Mouse (Mus musculus) kidney, adult 8-10 months (tissue): Measurements from ENCODE around the gene Gm49368.

ENCODE experiments used
- DNase-seq, 2 experiments: peaks; one replicate each; pipeline ENCODE4 v3.0.0; 2022

Gene Gm49368

GRCm38 (mm10) chr7:128057860-128058259 is 4.6 kb upstream of the Gm49368 start:
- DNase-seq: no peak

DNA sequence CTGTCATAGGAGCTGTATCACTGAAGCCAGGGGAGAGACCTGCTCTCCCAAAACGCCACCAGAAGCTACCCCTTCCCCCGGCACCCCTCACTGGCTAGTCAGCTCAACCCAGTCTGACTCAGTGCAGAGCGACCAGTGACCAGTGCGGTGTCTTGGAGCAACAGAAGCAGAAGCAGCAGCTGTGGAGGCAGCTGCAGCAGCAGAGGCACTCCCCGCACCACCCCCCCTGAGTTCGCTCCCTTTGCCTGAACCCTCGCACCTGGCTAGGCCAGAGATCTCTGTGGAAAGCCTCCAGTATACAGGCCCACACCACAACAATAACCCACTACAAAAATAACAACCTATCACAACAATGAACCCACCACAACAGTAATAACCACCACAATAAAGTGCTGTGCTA is 3.9 kb upstream of the Gm49368 start:
- no peak for DNase-seq

GRCm38 (mm10) chr7:128059091-128059490 is 3.4 kb upstream of the Gm49368 start:
- no peak for DNase-seq

DNA sequence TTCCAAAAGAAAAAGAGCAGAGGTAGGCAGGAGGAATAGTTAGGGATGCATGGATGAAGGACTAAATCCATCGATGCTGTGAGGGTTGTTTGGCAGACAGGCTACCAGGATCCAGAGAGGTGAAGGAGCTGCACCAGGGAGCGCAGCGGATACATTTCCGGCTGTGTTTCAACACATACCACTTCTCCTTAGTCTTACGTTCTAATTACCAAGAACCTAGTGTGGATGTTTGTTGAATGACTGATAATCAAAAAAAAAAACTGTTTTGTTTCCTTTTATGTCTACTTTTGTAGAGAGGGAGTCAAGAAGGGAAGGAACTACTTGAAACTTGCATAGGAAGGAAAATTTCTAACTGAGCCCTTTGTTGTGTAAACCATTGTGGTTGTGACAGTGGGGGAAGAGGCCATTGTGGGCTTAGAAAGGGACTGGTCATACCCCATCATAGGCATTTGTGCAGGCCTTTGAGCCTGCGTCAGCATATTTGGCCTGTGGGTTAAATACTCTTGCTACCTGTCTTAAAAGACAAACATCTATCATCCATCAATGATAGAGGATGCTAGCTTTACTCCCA is 813 bp downstream of the Gm49368 start:
- no peak for DNase-seq

- no peak for DNase-seq
Observed at GRCm38 (mm10) chr7:128065547-128065946, 3.1 kb downstream of the Gm49368 start.

DNA sequence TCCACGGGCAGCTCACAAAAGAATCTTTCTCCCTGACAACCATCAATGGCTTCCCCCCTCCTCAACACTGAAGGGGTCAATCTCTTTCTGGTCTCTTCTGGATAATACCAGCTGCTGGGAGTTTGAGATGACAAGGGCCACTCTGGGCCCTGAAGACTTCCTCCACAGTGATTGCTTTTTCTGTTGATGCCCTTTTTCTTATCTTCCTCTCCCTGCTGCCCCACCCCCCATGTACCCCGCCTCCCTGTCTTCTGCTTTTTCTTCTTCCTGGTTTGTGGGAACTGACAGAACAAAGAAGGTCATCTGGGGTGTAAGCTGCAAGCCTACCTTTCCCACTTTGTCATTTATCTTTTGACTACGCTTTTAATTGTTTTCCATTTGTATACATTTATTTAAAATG is 5.4 kb downstream of the Gm49368 start:
- DNase-seq: no peak

DNA sequence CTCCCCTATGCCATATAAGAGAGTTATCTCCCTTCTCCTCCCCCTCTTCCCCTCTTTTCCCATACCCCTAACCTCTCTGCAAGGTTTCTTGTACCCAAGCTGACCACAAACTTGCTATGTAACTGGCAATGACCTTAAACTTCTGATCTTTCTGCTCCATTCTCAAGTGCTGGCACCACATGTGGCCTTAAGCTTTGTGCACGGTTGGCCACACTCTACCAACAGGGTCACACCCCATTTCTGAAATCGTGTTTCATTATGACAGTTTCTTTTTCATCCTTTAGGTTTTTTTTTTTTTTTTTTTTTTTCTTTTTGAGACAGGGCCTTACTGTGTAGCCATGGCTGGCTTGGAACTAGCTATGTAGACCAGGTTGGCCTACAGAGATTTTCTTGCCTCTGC is 7.4 kb downstream of the Gm49368 start:
- DNase-seq: no peak

DNA sequence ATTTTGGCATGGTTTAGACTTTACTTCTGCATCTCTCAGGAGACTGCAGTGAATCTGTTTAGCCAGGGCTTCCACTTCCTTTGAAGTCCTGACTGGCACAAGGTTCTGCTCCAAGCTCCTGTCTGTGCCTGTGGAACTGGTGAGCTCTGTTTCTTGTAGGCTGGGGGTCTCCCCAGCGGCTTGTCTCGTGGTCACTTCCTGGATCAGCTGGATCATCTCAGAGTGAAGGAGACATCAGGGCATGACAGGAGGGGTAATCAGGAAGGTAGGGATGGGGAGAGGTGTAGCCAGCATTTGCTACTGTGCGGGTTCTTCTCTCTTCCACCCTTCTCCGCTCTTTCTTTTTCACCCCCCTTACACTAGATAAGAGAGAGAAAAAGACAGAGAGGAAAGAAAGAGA is 9.3 kb downstream of the Gm49368 start:
- no peak for DNase-seq

DNA sequence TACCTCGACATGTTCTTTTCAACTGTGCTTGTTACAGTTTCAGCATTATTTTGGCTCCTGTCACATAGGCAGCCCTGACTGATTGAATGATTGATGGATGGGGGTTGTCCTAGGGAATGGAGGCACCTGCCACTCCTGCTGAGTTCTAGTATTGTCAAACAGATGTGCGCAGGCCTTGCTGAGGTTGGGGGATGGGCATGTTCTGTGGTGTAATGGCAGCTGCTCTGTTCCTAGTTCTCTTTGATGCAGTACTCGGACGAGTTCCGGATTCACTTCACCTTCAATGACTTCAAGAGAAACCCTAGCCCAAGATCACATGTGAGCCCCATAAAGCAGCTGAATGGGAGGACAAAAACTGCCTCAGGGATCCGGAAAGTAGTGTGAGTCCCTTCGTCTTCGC is 17.5 kb downstream of the Gm49368 start:
- DNase-seq: no peak

GRCm38 (mm10) chr7:128089141-128089540 is 26.7 kb downstream of the Gm49368 start:
- DNase-seq: no peak

- no peak for DNase-seq
Observed at GRCm38 (mm10) chr7:128098135-128098534, 35.7 kb downstream of the Gm49368 start.

- DNase-seq: no peak
Observed at GRCm38 (mm10) chr7:128100742-128101357, 38.4 kb downstream of the Gm49368 start.

DNA sequence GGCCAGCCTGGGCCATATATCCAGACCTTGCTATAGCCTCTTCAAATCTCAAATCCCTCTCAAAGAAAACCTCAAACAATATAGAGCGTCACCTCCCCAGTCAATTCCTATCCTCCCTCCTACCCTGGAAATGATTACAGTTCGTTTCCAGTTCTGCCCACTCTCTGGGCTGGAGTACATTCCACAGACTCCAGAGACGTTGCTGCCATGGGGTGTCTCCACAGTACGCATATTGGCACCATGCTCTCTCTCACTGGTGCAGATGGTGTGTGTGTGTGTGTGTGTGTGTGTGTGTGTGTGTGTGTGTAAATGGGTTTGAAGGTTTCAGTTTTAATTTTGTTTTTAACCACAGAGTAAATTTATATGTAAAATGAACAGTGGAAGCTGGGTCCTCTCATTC is 42.8 kb downstream of the Gm49368 start:
- no peak for DNase-seq

DNA sequence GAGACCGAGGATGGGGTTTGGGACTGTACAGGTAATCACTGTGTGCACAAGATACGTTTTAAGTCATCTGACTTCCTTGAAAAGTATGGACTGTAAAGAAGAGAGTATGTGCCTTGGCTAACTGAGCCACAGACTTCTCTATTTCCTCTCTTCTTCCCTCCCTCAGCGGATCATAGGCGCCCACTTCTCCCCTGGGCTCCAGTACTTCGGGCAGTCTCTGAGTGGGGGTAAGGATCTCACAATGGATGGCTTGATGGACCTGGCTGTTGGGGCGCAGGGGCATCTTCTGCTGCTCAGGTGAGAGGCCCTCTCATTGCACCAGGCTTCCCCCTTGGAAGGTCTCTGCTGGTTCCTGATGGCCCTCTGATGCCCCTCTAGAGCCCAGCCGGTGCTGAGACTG is 45.0 kb downstream of the Gm49368 start:
- DNase-seq: no peak

DNA sequence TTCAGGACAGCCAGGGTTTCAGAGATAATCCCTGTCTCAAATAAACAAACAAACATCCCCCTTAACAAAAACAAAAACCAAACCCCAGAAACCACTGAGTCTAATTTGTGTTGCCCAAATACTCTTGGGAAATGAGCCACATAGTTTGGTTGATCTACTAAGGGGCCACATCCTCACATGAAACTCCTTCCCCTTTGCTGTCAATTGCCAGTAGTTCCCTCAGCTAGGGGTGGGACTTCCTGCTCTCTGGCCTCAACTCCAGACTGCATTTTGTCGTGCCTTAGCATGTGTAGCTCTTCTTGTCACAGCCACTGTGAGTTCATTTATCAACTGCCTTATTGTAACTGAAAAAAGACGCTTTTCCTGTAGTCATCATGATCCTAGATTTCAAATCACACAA is 47.8 kb downstream of the Gm49368 start:
- no peak for DNase-seq

- DNase-seq: no peak
Observed at GRCm38 (mm10) chr7:128112131-128112530, 49.6 kb downstream of the Gm49368 start.

DNA sequence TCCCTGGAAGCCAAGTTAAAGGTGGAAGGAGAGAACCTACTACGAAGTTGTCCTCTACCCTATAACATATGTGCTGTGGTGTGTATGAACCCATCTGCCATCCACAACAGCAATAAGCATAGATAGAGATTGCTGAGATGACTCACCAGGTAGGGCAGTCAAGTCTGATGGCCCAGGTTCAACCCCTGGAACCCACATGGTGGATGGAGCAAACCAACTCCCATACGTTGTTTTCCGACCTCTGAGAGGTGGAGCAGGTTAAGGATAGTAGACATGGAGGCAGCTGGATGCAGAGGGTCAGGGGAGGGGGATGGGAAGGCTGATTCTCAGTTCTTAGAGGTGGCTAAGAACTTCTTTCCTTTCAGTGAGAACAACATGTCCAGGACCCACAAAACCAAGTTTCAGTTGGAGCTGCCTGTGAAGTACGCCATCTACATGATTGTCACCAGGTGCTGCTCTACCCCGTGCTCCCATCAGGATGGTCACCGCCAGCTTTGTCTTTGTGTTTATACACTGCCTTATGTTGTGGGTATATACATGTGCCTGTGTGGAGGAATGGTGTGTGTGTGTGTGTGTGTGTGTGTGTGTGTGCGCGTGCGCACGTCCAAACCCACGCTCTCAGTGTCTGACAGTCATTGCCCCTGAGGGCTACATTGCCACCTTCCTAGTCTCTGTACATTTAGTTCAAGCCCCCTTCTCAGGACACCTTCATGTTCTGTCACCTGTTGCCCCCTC is 52.1 kb downstream of the Gm49368 start:
- DNase-seq: no peak

DNA sequence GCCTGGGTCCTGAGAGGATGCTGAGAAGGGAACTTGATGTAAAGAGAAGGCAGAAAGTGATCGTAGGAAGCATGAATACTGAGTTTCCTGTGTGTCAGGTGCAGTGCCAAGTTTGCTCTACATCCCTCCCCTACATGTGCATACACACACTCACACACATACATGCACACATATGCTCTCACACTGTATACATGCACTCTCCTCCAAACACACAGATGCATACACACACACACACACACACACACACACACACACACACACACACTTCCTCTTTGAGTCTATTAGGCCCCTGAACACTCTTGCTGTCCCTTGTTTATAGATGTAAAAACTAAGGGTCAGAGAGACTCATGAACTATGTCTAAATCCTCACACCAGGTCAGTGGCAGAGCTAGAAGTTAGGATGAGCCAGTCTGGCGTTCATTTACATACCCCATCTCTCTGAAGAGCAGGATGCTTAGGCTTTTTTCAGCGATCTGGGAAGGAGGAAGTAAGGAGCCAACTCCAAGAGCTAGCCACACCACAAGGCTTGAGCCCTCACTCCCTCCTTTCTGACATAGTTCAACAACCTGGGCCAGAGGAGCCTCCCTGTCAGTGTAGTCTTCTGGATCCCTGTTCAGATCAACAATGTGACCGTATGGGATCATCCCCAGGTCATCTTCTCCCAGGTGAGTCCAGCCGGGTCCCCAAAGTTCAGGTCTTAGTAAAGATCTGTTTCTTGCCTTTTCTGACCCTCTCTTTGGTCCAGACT is 52.9 kb downstream of the Gm49368 start:
- DNase-seq: no peak

- no peak for DNase-seq
Observed at GRCm38 (mm10) chr7:128116396-128116795, 53.9 kb downstream of the Gm49368 start.

- no peak for DNase-seq
Observed at GRCm38 (mm10) chr7:128119726-128120490, 57.4 kb downstream of the Gm49368 start.

- no peak for DNase-seq
Observed at GRCm38 (mm10) chr7:128128741-128129720, 66.5 kb downstream of the Gm49368 start, which contains the start of gene Itgax. TSS of gene Itgax (plus strand) at chr7:128129547.

- no peak for DNase-seq
Observed at GRCm38 (mm10) chr7:128132148-128132547, 69.7 kb downstream of the Gm49368 start.
